Mouse (Mus musculus): Measurements from ENCODE around the gene Olfr1510.

GRCm38 (mm10) chr14:52379068-52379467 is 35.1 kb downstream of the Olfr1510 start, which contains the start of gene Olfr1512:
- no peak for TF ChIP-seq CTCF (IDR thresholded peaks at IDR 0.05; ENCODE audit: low read depth, low read length)
- TF ChIP-seq POLR2AphosphoS5 (IDR thresholded peaks at IDR 0.05; ENCODE audit: insufficient replicate concordance, low read depth, low read length), result no peak
- TF ChIP-seq GATA1 (IDR thresholded peaks at IDR 0.05; ENCODE audit: borderline replicate concordance, low read length), result no peak
- TF ChIP-seq TAL1 (conservative IDR thresholded peaks at IDR 0.05; ENCODE audit: low read depth, low read length), result no peak
- no peak for TF ChIP-seq GATA2 (IDR thresholded peaks at IDR 0.05; ENCODE audit: borderline replicate concordance, low read depth, low read length)

Measured in G1E (cell line).